Mouse (Mus musculus): ENCODE results near the gene Ctnna3. TPM values are rescaled to one million over a fixed set of nuclear protein-coding genes. Genes with fewer than 3 reads are reported as not detected.
A peak's percentile ranks its signal among the peaks of the same experiment; 100 is the strongest.

The Ctnna3 gene
- polyA plus RNA-seq, 1 experiment, result 0.01 TPM

DNA sequence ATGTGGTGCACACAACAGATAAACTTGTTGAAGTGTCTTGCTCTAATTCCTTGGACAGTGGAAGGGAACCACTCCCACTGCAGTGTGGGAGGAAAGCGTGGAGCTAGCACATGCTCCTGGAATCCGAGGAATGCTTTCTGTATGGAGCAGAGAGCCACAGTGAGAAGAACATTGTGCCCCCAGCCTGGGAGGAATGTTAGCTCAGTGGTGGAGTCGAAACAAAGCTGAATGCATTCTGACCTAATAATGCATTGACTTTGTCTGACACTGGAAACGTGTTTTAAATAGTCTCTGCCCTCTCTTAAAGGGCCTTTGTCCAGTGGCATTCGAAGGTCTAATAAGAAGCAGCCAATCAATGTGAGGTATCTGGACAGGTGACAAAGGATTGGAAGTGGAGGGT lies 111.9 kb downstream of the Ctnna3 start:
- H3K79me2 ChIP-seq (ENCODE audit: control insufficient read depth, insufficient read depth), result no peaks in the 10 kb centered on the region
- H3K27me3 ChIP-seq (ENCODE audit: control insufficient read depth, insufficient read depth, insufficient read length), result no peaks in the 10 kb centered on the region
- no peak overlapping the region for H3ac ChIP-seq (ENCODE audit: control insufficient read depth, insufficient read length, low read depth)
- no peaks in the 10 kb centered on the region for H3K36me3 ChIP-seq (ENCODE audit: control insufficient read depth, insufficient read depth)
- no peak for TF ChIP-seq MYOG (IDR thresholded peaks at IDR 0.05; ENCODE audit: control insufficient read depth, extremely low read depth, insufficient read length)
- TF ChIP-seq CTCF (IDR thresholded peaks at IDR 0.05; ENCODE audit: control insufficient read depth, insufficient read depth, insufficient read length), result no peak
- TF ChIP-seq MAX (IDR thresholded peaks at IDR 0.05), result peak; percentile 91
- no peak for TF ChIP-seq MYOD1 (IDR thresholded peaks at IDR 0.05; ENCODE audit: control insufficient read depth, insufficient read length, low read depth)
- TF ChIP-seq USF1 (IDR thresholded peaks at IDR 0.05; ENCODE audit: low read depth), result no peak
- no peaks in the 10 kb centered on the region for H3K79me3 ChIP-seq (ENCODE audit: low read depth)
- no peak overlapping the region for H3K4me3 ChIP-seq (ENCODE audit: insufficient read depth, poor library complexity, severe bottlenecking)

DNA sequence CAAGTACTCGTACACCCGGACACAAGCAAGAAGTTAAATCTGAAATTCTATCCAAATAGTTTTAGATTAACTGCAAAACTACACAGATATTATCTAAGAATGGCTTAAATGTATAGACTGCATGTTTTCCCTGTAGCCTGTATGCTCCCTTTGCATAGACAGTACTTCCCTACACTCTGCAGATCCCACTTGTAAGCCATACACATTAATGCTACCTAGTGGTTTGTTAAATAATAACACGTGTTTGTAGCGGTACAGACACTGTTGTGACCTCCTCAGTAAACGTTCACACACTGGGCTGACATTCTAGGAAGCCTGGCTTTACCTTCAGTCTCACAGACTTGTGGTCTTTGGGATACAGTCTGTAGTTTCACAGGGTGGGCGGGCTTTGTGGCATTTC lies 112.6 kb downstream of the Ctnna3 start:
- TF ChIP-seq USF1 (IDR thresholded peaks at IDR 0.05; ENCODE audit: low read depth) (no peak), FOSL1 (IDR thresholded peaks at IDR 0.05; ENCODE audit: insufficient read depth, low read length, poor library complexity, severe bottlenecking) (no peak), CTCF (IDR thresholded peaks at IDR 0.05; ENCODE audit: control insufficient read depth, insufficient read depth, insufficient read length) (no peak), MYOD1 (IDR thresholded peaks at IDR 0.05; ENCODE audit: control insufficient read depth, insufficient read length, low read depth) (no peak), MAX (IDR thresholded peaks at IDR 0.05) (no peak), CEBPB (IDR thresholded peaks at IDR 0.05; ENCODE audit: low read depth) (no peak), MYOG (IDR thresholded peaks at IDR 0.05; ENCODE audit: control insufficient read depth, extremely low read depth, insufficient read length) (no peak)
- Histone ChIP-seq H3K27me3 (ENCODE audit: control insufficient read depth, insufficient read depth, insufficient read length) (no peaks in the 10 kb centered on the region), H3K79me3 (ENCODE audit: low read depth) (no peaks in the 10 kb centered on the region), H3K36me3 (ENCODE audit: control insufficient read depth, insufficient read depth) (no peaks in the 10 kb centered on the region), H3ac (ENCODE audit: control insufficient read depth, insufficient read length, low read depth) (no peak overlapping the region), H3K79me2 (ENCODE audit: control insufficient read depth, insufficient read depth) (no peaks in the 10 kb centered on the region), H3K4me3 (ENCODE audit: insufficient read depth, poor library complexity, severe bottlenecking) (no peak overlapping the region)

DNA sequence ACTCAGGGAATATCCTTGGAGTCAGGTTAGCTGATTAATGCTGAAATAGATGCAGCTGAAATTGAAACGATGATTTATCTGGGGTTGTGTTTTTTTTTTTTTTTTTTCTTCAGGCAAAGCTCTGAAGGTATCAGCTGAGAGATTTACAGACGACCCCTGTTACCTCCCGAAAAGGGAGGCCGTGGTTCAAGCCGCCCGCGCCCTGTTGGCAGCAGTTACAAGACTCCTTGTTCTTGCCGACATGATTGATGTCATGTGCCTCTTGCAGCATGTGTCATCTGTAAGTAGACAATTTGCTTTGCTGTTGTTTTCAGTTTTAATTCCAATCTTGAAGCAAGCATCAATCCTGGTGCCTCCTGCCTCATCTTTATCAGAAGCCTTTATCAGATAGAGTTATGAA lies 136.8 kb downstream of the Ctnna3 start:
- no peaks in the 10 kb centered on the region for H3K36me3 ChIP-seq (ENCODE audit: control insufficient read depth, insufficient read depth)
- no peaks in the 10 kb centered on the region for H3K79me2 ChIP-seq (ENCODE audit: control insufficient read depth, insufficient read depth)
- no peaks in the 10 kb centered on the region for H3K27me3 ChIP-seq (ENCODE audit: control insufficient read depth, insufficient read depth, insufficient read length)
- H3K79me3 ChIP-seq (ENCODE audit: low read depth), result no peaks in the 10 kb centered on the region
- H3ac ChIP-seq (ENCODE audit: control insufficient read depth, insufficient read length, low read depth), result no peak overlapping the region
- TF ChIP-seq MYOG (IDR thresholded peaks at IDR 0.05; ENCODE audit: control insufficient read depth, extremely low read depth, insufficient read length), result no peak
- no peak overlapping the region for H3K4me3 ChIP-seq (ENCODE audit: insufficient read depth, poor library complexity, severe bottlenecking)

DNA sequence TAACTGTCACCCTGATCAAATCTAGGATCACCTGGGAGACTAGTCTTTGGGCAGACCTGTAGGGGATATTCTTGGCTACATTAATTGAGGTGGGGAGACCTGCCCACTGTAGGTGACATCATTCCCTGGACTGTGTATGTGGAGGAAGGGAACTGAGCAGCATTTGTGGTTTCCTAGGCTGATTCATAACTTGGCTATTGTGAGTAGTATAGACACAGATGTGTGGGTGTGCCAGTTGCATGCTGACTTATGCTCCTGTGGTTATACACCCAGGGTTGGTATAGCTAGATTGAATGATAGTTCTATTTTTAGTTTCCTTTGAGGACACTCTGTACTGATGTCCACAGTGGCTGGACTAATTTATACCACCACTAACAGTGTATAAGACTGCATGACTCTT lies 141.7 kb downstream of the Ctnna3 start:
- Histone ChIP-seq H3K27me3 (ENCODE audit: control insufficient read depth, insufficient read depth, insufficient read length) (no peaks in the 10 kb centered on the region), H3K36me3 (ENCODE audit: control insufficient read depth, insufficient read depth) (no peaks in the 10 kb centered on the region), H3K79me2 (ENCODE audit: control insufficient read depth, insufficient read depth) (no peaks in the 10 kb centered on the region), H3K79me3 (ENCODE audit: low read depth) (no peaks in the 10 kb centered on the region), H3ac (ENCODE audit: control insufficient read depth, insufficient read length, low read depth) (no peak overlapping the region), H3K4me3 (ENCODE audit: insufficient read depth, poor library complexity, severe bottlenecking) (no peak overlapping the region)
- TF ChIP-seq MAX (IDR thresholded peaks at IDR 0.05) (peak; percentile 44), USF1 (IDR thresholded peaks at IDR 0.05; ENCODE audit: low read depth) (no peak), CEBPB (IDR thresholded peaks at IDR 0.05; ENCODE audit: low read depth) (no peak), CTCF (IDR thresholded peaks at IDR 0.05; ENCODE audit: control insufficient read depth, insufficient read depth, insufficient read length) (no peak), MYOG (IDR thresholded peaks at IDR 0.05; ENCODE audit: control insufficient read depth, extremely low read depth, insufficient read length) (no peak), FOSL1 (IDR thresholded peaks at IDR 0.05; ENCODE audit: insufficient read depth, low read length, poor library complexity, severe bottlenecking) (peak; percentile 83), MYOD1 (IDR thresholded peaks at IDR 0.05; ENCODE audit: control insufficient read depth, insufficient read length, low read depth) (peak; percentile 68)

DNA sequence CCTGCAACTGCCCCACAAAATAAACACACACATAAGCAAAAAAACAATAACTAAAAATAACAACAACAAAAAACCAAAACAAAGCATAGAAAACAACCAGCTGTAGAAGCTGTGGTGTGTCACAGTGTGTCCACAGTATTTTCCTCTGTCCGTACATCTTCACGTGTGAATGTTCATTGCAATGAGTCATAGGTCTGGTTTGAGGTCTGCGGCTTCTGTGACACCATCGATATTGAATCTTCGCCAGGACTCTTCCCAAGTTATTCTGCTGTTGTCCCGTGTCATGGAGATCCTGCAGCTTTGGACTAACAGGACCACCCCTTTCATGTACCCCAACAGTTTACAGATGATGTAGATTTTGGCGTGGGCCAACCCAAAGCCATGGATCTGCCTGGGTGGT lies 143.0 kb downstream of the Ctnna3 start:
- H3ac ChIP-seq (ENCODE audit: control insufficient read depth, insufficient read length, low read depth), result no peak overlapping the region
- peak; percentile 24 for TF ChIP-seq CEBPB (IDR thresholded peaks at IDR 0.05; ENCODE audit: low read depth)
- peak; percentile 40 for TF ChIP-seq MYOD1 (IDR thresholded peaks at IDR 0.05; ENCODE audit: control insufficient read depth, insufficient read length, low read depth)
- TF ChIP-seq USF1 (IDR thresholded peaks at IDR 0.05; ENCODE audit: low read depth), result peak; percentile 43
- TF ChIP-seq FOSL1 (IDR thresholded peaks at IDR 0.05; ENCODE audit: insufficient read depth, low read length, poor library complexity, severe bottlenecking), result peak; percentile 71
- TF ChIP-seq CTCF (IDR thresholded peaks at IDR 0.05; ENCODE audit: control insufficient read depth, insufficient read depth, insufficient read length), result no peak
- peak; percentile 25 for TF ChIP-seq MAX (IDR thresholded peaks at IDR 0.05)
- no peak for TF ChIP-seq MYOG (IDR thresholded peaks at IDR 0.05; ENCODE audit: control insufficient read depth, extremely low read depth, insufficient read length)
- H3K36me3 ChIP-seq (ENCODE audit: control insufficient read depth, insufficient read depth), result no peaks in the 10 kb centered on the region
- no peak overlapping the region for H3K4me3 ChIP-seq (ENCODE audit: insufficient read depth, poor library complexity, severe bottlenecking)
- H3K79me3 ChIP-seq (ENCODE audit: low read depth), result no peaks in the 10 kb centered on the region
- H3K27me3 ChIP-seq (ENCODE audit: control insufficient read depth, insufficient read depth, insufficient read length), result no peaks in the 10 kb centered on the region
- no peaks in the 10 kb centered on the region for H3K79me2 ChIP-seq (ENCODE audit: control insufficient read depth, insufficient read depth)

DNA sequence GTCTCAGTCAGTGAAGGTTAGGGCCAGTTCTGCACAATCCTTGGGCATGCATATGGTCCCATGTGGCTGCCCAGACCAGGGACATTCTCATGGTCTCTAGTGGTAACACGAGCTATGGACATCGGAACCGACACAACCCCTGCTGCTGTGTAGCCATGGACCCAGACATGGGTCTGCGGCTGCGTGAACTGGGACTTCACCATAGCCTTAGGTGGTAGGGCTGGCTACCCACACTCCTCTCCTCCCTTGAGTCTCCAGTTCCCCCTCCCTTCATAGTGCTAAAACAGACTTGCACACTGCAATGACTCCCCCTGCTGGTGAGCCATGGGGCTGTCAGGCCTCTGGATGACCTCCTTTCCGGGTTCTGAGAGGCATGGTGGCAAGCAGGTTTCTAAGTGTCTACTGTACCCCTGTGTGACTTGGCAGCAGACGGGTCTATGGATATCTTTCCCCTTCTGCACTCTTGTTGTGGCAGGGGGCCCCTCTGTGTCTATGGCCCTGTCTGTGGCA lies 144.3 kb downstream of the Ctnna3 start:
- Histone ChIP-seq H3ac (ENCODE audit: control insufficient read depth, insufficient read length, low read depth) (no peak overlapping the region), H3K4me3 (ENCODE audit: insufficient read depth, poor library complexity, severe bottlenecking) (no peak overlapping the region), H3K27me3 (ENCODE audit: control insufficient read depth, insufficient read depth, insufficient read length) (no peaks in the 10 kb centered on the region), H3K79me3 (ENCODE audit: low read depth) (no peaks in the 10 kb centered on the region), H3K36me3 (ENCODE audit: control insufficient read depth, insufficient read depth) (no peaks in the 10 kb centered on the region), H3K79me2 (ENCODE audit: control insufficient read depth, insufficient read depth) (no peaks in the 10 kb centered on the region)
- TF ChIP-seq MYOD1 (IDR thresholded peaks at IDR 0.05; ENCODE audit: control insufficient read depth, insufficient read length, low read depth), result no peak
- peak; percentile 41 for TF ChIP-seq CTCF (IDR thresholded peaks at IDR 0.05; ENCODE audit: control insufficient read depth, insufficient read depth, insufficient read length)
